Mouse (Mus musculus): ENCODE data around the gene Ppp1r37. TPM values are rescaled to one million over a fixed set of nuclear protein-coding genes. Genes with fewer than 3 reads are reported as not detected.
A peak's percentile ranks its signal among the peaks of the same experiment; 100 is the strongest.
"Not testable (repeated sequence)": the region's sequence is repeated elsewhere in the genome, so short reads cannot be mapped to it uniquely, and the experiment has no call there.

Gene Ppp1r37
- total RNA-seq, 4 experiments from 2014 or later = 61.6 to 72.9 (median 63.8) TPM

GRCm38 (mm10) chr7:19541681-19542154 is 21.2 kb downstream of the Ppp1r37 start:
- DNase-seq (ENCODE audit: low spot score) = no peak

- no peak for DNase-seq (ENCODE audit: low spot score)
Observed at GRCm38 (mm10) chr7:19540771-19541566, 21.9 kb downstream of the Ppp1r37 start.

- no peak for DNase-seq (ENCODE audit: low spot score)
Observed at GRCm38 (mm10) chr7:19534676-19535075, 28.2 kb downstream of the Ppp1r37 start.

GRCm38 (mm10) chr7:19532240-19532639 is 30.6 kb downstream of the Ppp1r37 start:
- DNase-seq (ENCODE audit: low spot score) = no peak

GRCm38 (mm10) chr7:19531077-19531476 is 31.8 kb downstream of the Ppp1r37 start:
- DNase-seq (ENCODE audit: low spot score) = no peak

GRCm38 (mm10) chr7:19525105-19525481 is 37.8 kb downstream of the Ppp1r37 start:
- no peak for DNase-seq (ENCODE audit: low spot score)

- no peak for DNase-seq (ENCODE audit: low spot score)
Observed at GRCm38 (mm10) chr7:19524420-19525104, 38.3 kb downstream of the Ppp1r37 start.

GRCm38 (mm10) chr7:19523757-19524419 is 39.0 kb downstream of the Ppp1r37 start:
- DNase-seq (ENCODE audit: low spot score) = no peak

- DNase-seq (ENCODE audit: low spot score) = no peak
Observed at GRCm38 (mm10) chr7:19523017-19523756, 39.7 kb downstream of the Ppp1r37 start.

GRCm38 (mm10) chr7:19520032-19520431 is 42.8 kb downstream of the Ppp1r37 start:
- DNase-seq (ENCODE audit: low spot score) = no peak

- no peak for DNase-seq (ENCODE audit: low spot score)
Observed at GRCm38 (mm10) chr7:19517652-19518365, 45.1 kb downstream of the Ppp1r37 start, which contains the start of gene Nkpd1. Gene Nkpd1, plus strand, starts transcription at chr7:19517838.

- no peak for DNase-seq (ENCODE audit: low spot score)
Observed at GRCm38 (mm10) chr7:19512353-19512752, 50.5 kb downstream of the Ppp1r37 start.

GRCm38 (mm10) chr7:19511934-19512333 is 50.9 kb downstream of the Ppp1r37 start:
- not testable (repeated sequence) for DNase-seq (ENCODE audit: low spot score)

GRCm38 (mm10) chr7:19509786-19510185 is 53.1 kb downstream of the Ppp1r37 start:
- no peak for DNase-seq (ENCODE audit: low spot score)

- no peak for DNase-seq (ENCODE audit: low spot score)
Observed at GRCm38 (mm10) chr7:19508924-19509568, 53.8 kb downstream of the Ppp1r37 start.

- DNase-seq (ENCODE audit: low spot score) = peak; percentile 92
Observed at GRCm38 (mm10) chr7:19508150-19508923, 54.5 kb downstream of the Ppp1r37 start, which contains the start of the genes Bloc1s3 and Trappc6a. Gene Bloc1s3, minus strand, starts transcription at chr7:19508367. Gene Trappc6a, plus strand, starts transcription at chr7:19508395.

GRCm38 (mm10) chr7:19507612-19507981 is 55.3 kb downstream of the Ppp1r37 start:
- no peak for DNase-seq (ENCODE audit: low spot score)

- no peak for DNase-seq (ENCODE audit: low spot score)
Observed at GRCm38 (mm10) chr7:19506969-19507611, 55.8 kb downstream of the Ppp1r37 start.

- no peak for DNase-seq (ENCODE audit: low spot score)
Observed at GRCm38 (mm10) chr7:19506326-19506725, 56.5 kb downstream of the Ppp1r37 start.
